Mouse (Mus musculus): Measurements from ENCODE around the gene Gfra1.

DNA sequence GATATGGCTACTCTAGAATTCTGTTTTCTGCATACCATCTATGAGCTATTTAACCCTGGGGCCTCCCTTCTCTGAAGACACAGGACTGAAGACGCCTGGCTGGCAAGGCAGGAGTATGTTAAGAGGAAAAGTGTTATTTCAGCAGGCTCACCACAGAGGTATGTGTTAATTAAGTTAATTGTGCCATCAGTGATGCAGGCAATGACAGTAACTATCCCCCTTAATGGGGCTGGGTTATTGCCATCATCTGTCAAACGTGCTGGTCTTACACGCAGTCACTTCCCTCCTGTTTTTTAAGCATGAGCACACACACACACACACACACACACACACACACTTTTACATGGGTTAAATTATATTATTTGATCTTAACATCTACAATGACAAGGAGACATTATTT lies 8.0 kb upstream of the Gfra1 start:
- TF ChIP-seq CTCF (IDR thresholded peaks at IDR 0.05; ENCODE audit: extremely low read depth, insufficient read depth, insufficient read length, insufficient replicate concordance) (no peak), POLR2A (IDR thresholded peaks at IDR 0.05; ENCODE audit: low read depth, low read length) (no peak)

All from spleen, adult 2 months (tissue).